Mouse (Mus musculus): Measurements from ENCODE around the gene Nup107.

DNA sequence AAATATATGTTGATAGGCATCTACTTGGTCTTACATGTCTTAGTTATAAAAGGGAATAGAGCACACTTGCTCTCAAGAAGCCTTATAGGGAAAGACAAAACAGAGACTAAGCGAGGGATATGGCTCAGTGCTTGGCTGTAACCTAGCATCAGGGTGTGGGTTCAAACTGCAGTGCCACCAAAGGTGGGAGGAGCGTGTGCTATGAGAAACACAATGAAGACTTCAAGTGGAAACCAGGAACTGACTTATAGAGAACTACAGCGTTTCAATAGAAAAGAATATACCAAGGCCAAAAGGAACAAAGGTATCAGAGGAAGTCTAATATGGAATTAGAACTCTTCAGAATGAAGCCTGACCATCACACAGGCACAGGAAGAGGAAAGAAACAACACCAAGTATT lies 38.3 kb upstream of the Nup107 start:
- no peak for TF ChIP-seq POLR2A (IDR thresholded peaks at IDR 0.05; ENCODE audit: borderline replicate concordance, control insufficient read depth, low read depth, low read length)
- no peak for TF ChIP-seq CTCF (IDR thresholded peaks at IDR 0.05; ENCODE audit: control insufficient read depth, insufficient read depth, low read length)
